Mouse (Mus musculus): ENCODE data around the gene Ubap1l.

- TF ChIP-seq CTCF (IDR thresholded peaks at IDR 0.05; ENCODE audit: borderline replicate concordance, insufficient read depth, low read length) = no peak
- TF ChIP-seq POLR2A (IDR thresholded peaks at IDR 0.05; ENCODE audit: low read depth, low read length) = no peak
Observed at GRCm38 (mm10) chr9:65407327-65407726, 46.5 kb downstream of the Ubap1l start.

Measured in embryonic fibroblast, embryonic 13.5 days (primary cell).